Mouse (Mus musculus) lung, postnatal 0 days (tissue): ENCODE measurements at regions not wholly inside any gene's neighbourhood (a gene's known extent, or its start where the extent isn't known, plus 50 kb on each side); places are given as distances from the start of the nearest gene placed in this dataset.

Experiments
- CTCF ChIP-seq: IDR thresholded peaks from 2 replicates; pipeline ENCODE4 v1.5.1; 2016; ENCODE audit warnings: antibody characterized with exemption, mild to moderate bottlenecking
- EP300 ChIP-seq: IDR thresholded peaks from 2 replicates; pipeline ENCODE4 v1.6.1; 2016; ENCODE audit warnings: antibody characterized with exemption, mild to moderate bottlenecking, control low read depth

DNA sequence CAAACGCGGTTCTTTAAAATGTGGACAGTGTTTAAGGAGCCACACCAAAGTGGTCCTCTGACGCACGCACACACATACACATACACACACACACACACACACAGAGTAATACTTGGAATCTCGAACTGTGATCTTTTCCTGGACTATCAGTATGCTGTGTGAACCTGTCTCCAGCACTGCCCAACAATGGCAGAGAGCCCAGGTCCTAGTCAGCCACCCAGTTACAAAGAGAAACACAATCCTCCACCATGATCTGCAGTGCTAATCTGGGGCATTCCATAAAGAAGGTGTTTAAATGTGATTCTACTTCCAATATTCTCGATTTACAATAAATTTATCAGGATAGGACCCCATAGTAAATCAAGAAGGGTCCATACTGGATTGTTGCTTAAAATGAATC, 54.2 kb upstream of the Cplx2 start:
- TF ChIP-seq CTCF (no peak), EP300 (no peak)
